Mouse (Mus musculus) forebrain, embryonic 11.5 days (tissue): ENCODE measurements around the gene Rxfp4. TPM values are rescaled to one million over a fixed set of nuclear protein-coding genes. Genes with fewer than 3 reads are reported as not detected.

ENCODE experiments used
- ATAC-seq: fragments of 200-750 bp; cut with Nextera tagmentation; replicated peaks from 2 replicates; pipeline ENCODE4 v1.8.0; 2017; ENCODE audit warnings: moderate TSS enrichment; ENCODE audit not compliant: low FRiP score
- DNase-seq: peaks from one replicate; pipeline ENCODE4 v3.0.0-alpha.2; 2017; ENCODE audit warnings: low spot score
- H3K27ac ChIP-seq: fragments of 300-500 bp; sonication (generic); 2 replicates; pipeline ENCODE4 v1.5.1; 2014; ENCODE audit warnings: low read depth, low read length
- H3K27me3 ChIP-seq: fragments of 300-500 bp; sonication (generic); 2 replicates; pipeline ENCODE4 v1.6.1; 2014; ENCODE audit warnings: mild to moderate bottlenecking, low read length, mixed read lengths; ENCODE audit not compliant: control insufficient read depth, insufficient read depth
- H3K36me3 ChIP-seq: fragments of 300-500 bp; sonication (generic); 2 replicates; pipeline ENCODE4 v1.6.1; 2014; ENCODE audit warnings: mild to moderate bottlenecking, low read length, moderate library complexity, mixed read lengths; ENCODE audit not compliant: control insufficient read depth, insufficient read depth
- H3K4me1 ChIP-seq: fragments of 300-500 bp; sonication (generic); replicated peaks from 2 replicates; pipeline ENCODE4 v1.6.1; 2014; ENCODE audit warnings: low read length, mixed read lengths; ENCODE audit not compliant: control insufficient read depth, insufficient read depth
- H3K4me2 ChIP-seq: fragments of 300-500 bp; sonication (generic); 2 replicates; pipeline ENCODE4 v1.6.1; 2014; ENCODE audit warnings: low read depth, mild to moderate bottlenecking, low read length, moderate library complexity, mixed read lengths; ENCODE audit not compliant: severe bottlenecking
- H3K4me3 ChIP-seq: fragments of 300-500 bp; sonication (generic); 2 replicates; pipeline ENCODE4 v1.5.1; 2014; ENCODE audit warnings: low read depth, low read length
- H3K9ac ChIP-seq: fragments of 300-500 bp; sonication (generic); 2 replicates; pipeline ENCODE4 v1.6.1; 2014; ENCODE audit warnings: low read length
- H3K9me3 ChIP-seq: fragments of 300-500 bp; sonication (generic); 2 replicates; pipeline ENCODE4 v1.6.1; 2016; ENCODE audit warnings: low read length, mixed read lengths; ENCODE audit not compliant: control insufficient read depth
- WGBS: fragments of 180-500 bp; shearing (Covaris S2); extraction: QIAGEN DNeasy Blood & Tissue Kit; methylation state at CpG from one replicate; pipeline ENCODE4 v1.1.7; 2014; 5-methylcytosine and 5-hydroxymethylcytosine counted together
- polyA plus RNA-seq: library from polyadenylated mRNA; unstranded; fragments of >200 nt; fragmentation: Nextera tagmentation; extraction: Ambion mirVana; gene quantifications from 2 replicates; pipeline ENCODE4 v1.2.1, GENCODE M21; 2014

Gene Rxfp4
- polyA plus RNA-seq, 1 experiment from 2014 or later, result not detected

GRCm38 (mm10) chr3:88637134-88637533, 15.8 kb downstream of the Rxfp4 start:
- no peak for ATAC-seq

DNA sequence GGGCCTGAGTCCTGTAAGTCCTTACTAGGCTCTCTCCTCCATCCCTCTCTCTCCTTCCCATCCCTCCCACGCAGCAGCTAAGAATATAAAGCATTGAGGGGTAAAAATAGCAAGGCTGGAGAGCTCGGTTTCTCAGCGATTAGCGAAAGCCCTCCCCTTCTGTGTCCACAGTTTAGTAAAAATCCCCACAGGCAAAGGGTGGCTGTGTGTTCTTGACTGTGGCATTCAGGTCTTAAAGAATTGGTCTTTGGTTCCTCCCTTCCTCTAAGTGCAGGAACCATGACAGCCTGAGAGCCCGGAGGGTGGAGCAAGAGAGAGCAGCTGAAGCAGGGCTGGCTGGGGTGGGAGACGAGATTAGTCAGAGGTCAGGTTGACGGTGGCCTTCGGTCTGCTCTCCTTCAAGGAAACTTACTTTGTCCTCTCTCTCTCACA, 16.4 kb downstream of the Rxfp4 start:
- DNase-seq (peak; percentile 44), ATAC-seq (no peak)

More at GRCm38 (mm10) chr3:88637134-88637533, 15.8 kb downstream of the Rxfp4 start:
- 95% methylated on average over 5 of the region's 5 CpGs for WGBS
- Histone ChIP-seq H3K4me2 (no peak overlapping the region), H3K4me3 (no peak overlapping the region), H3K27ac (no peak overlapping the region), H3K4me1 (no peaks in the 10 kb centered on the region), H3K9me3 (no peaks in the 10 kb centered on the region), H3K36me3 (peaks cover 41% of the 10 kb centered on the region), H3K9ac (no peak overlapping the region), H3K27me3 (no peaks in the 10 kb centered on the region)
- DNase-seq, result no peak

GRCm38 (mm10) chr3:88635506-88636275, 17.3 kb downstream of the Rxfp4 start:
- Histone ChIP-seq H3K4me3 (no peak overlapping the region), H3K27ac (no peak overlapping the region), H3K27me3 (no peaks in the 10 kb centered on the region), H3K4me2 (no peak overlapping the region), H3K36me3 (peaks cover 41% of the 10 kb centered on the region), H3K9ac (no peak overlapping the region), H3K9me3 (no peaks in the 10 kb centered on the region), H3K4me1 (no peaks in the 10 kb centered on the region)
- DNase-seq (peak; percentile 43), ATAC-seq (no peak)
- 91% methylated on average over 19 of the region's 19 CpGs for WGBS

More for the DNA sequence above, 16.4 kb downstream of the Rxfp4 start:
- H3K9ac ChIP-seq, result no peak overlapping the region
- H3K27me3 ChIP-seq, result no peaks in the 10 kb centered on the region
- no peaks in the 10 kb centered on the region for H3K9me3 ChIP-seq
- no peaks in the 10 kb centered on the region for H3K4me1 ChIP-seq
- H3K27ac ChIP-seq, result no peak overlapping the region
- peaks cover 41% of the 10 kb centered on the region for H3K36me3 ChIP-seq
- no peak overlapping the region for H3K4me3 ChIP-seq
- 95% methylated on average over 8 of the region's 8 CpGs for WGBS
- no peak overlapping the region for H3K4me2 ChIP-seq

DNA sequence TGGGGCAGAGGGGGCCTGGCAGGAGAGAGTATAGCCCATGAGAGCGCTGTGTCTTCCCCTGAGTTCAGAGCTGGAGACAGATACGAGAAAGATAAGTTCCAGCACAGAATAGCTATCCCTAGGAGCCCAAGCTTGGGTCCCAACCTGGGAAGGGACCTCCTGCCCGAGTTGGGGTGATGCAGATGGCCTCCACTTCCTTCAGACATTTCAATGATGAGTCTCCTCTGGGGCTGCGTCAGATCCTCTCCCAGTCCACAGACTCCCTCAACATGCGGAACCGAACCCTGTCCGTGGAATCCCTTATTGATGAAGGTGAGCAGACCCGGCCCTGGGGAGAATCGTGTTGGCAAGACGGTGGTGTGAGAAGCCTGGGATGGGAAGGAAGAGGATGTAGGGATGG, 19.9 kb downstream of the Rxfp4 start:
- H3K4me3 ChIP-seq, result no peak overlapping the region
- no peaks in the 10 kb centered on the region for H3K9me3 ChIP-seq
- H3K9ac ChIP-seq, result no peak overlapping the region
- H3K27me3 ChIP-seq, result no peaks in the 10 kb centered on the region
- ATAC-seq, result no peak
- H3K4me1 ChIP-seq, result no peaks in the 10 kb centered on the region
- 96% methylated on average over 10 of the region's 10 CpGs for WGBS
- H3K36me3 ChIP-seq, result peaks cover 37% of the 10 kb centered on the region
- H3K27ac ChIP-seq, result no peak overlapping the region
- no peak for DNase-seq
- H3K4me2 ChIP-seq, result no peak overlapping the region

- H3K4me1 ChIP-seq, result no peaks in the 10 kb centered on the region
- no peak for DNase-seq
- WGBS, result 82% methylated on average over 12 of the region's 12 CpGs
- H3K27me3 ChIP-seq, result no peaks in the 10 kb centered on the region
- no peak for ATAC-seq
- peaks cover 37% of the 10 kb centered on the region for H3K36me3 ChIP-seq
- H3K4me2 ChIP-seq, result no peak overlapping the region
- no peaks in the 10 kb centered on the region for H3K9me3 ChIP-seq
- H3K4me3 ChIP-seq, result no peak overlapping the region
- H3K9ac ChIP-seq, result no peak overlapping the region
- H3K27ac ChIP-seq, result no peak overlapping the region
Observed at GRCm38 (mm10) chr3:88631921-88632587, 20.9 kb downstream of the Rxfp4 start.

DNA sequence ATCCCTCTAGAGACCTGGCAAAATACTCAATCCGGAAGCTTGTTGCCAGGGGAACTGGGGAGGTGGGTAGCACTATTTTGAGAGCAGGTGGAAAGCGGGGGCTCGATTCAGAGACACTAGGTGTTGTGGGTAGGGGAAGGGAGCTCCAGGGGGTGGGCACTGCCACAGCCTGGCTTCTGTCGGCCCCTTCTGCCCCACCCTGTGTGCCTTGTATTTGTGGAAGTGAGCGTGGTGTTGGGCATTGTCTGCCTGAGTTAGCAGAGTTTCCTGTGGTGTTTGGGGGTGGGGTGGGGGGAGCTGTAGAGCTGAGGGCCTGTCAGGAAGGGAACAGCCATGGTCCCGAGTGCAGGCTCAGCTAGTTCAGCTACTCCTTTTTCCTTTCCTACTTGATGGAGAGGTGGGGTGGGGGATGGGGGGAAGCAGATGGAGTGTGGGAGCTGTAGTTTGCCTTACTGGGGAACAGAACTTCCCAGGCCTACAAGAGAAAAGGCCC, 22.0 kb downstream of the Rxfp4 start:
- 75% methylated on average over 6 of the region's 6 CpGs for WGBS
- no peak overlapping the region for H3K4me3 ChIP-seq

DNA sequence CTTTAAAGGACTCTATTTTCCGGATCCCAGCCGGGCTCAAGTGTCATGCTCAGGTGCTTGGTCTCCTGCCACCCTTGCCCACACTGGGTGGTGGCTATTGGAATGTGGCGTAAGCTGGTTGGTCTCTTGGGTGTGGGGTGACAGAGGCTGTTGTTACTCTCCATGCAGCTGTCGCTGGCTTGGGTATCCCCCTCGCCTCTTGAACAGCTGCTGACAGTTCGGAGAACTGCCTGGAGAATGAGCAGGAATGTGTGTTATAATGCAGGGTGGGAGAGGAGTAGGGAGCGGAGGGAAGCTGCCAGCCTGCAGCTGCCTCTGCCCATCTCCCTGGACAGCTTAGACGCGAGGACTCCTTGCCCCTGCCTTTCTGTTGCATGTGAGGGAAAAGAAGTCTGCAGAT, 22.9 kb downstream of the Rxfp4 start:
- Histone ChIP-seq H3K4me2 (no peak overlapping the region), H3K36me3 (peaks cover 24% of the 10 kb centered on the region), H3K9ac (no peak overlapping the region), H3K27ac (no peak overlapping the region), H3K27me3 (no peaks in the 10 kb centered on the region), H3K9me3 (no peaks in the 10 kb centered on the region), H3K4me1 (peaks cover under 1% of the 10 kb centered on the region; the same call in 1 of the 2 replicates), H3K4me3 (no peak overlapping the region)
- WGBS, result 81% methylated on average over 9 of the region's 9 CpGs
- no peak for ATAC-seq
- no peak for DNase-seq

More for the DNA sequence above, 22.0 kb downstream of the Rxfp4 start:
- ATAC-seq (no peak), DNase-seq (no peak)
- no peaks in the 10 kb centered on the region for H3K27me3 ChIP-seq
- no peak overlapping the region for H3K4me2 ChIP-seq
- no peak overlapping the region for H3K9ac ChIP-seq
- no peaks in the 10 kb centered on the region for H3K9me3 ChIP-seq
- H3K36me3 ChIP-seq, result peaks cover 31% of the 10 kb centered on the region
- no peak overlapping the region for H3K27ac ChIP-seq
- H3K4me1 ChIP-seq, result no peaks in the 10 kb centered on the region

- peaks cover 7% of the 10 kb centered on the region for H3K4me1 ChIP-seq
- H3K27me3 ChIP-seq, result no peaks in the 10 kb centered on the region
- peaks cover 20% of the 10 kb centered on the region for H3K36me3 ChIP-seq
- no peaks in the 10 kb centered on the region for H3K9me3 ChIP-seq
- ATAC-seq (no peak), DNase-seq (no peak)
- WGBS, result 81% methylated on average over 13 of the region's 13 CpGs
- H3K27ac ChIP-seq, result no peak overlapping the region
- H3K9ac ChIP-seq, result no peak overlapping the region
- no peak overlapping the region for H3K4me3 ChIP-seq
- H3K4me2 ChIP-seq, result no peak overlapping the region
Observed at GRCm38 (mm10) chr3:88629244-88629643, 23.7 kb downstream of the Rxfp4 start.
